In the genomic region with DNA sequence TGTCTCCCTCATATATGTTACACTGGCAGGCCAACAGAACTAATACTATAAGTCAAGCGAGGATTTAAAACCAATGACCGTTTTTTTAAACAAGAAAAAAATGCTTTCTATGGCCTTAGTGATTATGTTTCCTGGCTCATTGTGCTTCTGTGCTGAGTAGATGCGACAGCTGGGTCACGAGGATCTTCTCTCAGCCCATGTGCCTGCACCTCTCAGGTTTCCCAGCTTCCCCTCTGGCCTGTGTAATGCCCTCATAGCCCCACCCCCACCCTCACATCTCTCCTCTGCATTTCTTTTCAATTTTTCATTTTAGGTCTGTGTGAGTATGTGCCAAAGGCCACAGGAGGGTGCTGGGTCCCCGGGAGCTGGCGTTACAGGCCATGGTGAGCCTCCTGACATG, we compare ENCODE assay signal across 33 mouse cellular contexts. TPM values are rescaled to one million over a fixed set of nuclear protein-coding genes. Genes with fewer than 3 reads are reported as not detected.
A peak's percentile ranks its signal among the peaks of the same experiment; 100 is the strongest.
DNase-seq lines count a peak whose midpoint lies in the region; ATAC-seq and TF ChIP-seq lines count a peak whose summit lies in the region.
"Had no signal": no experiment of that assay in that cellular context is flagged by ENCODE, and none has a peak within 500 bp of the region (broad histone marks: within the 10 kb centered on the region; RNA-seq: fewer than 3 reads in every experiment).

No protein-coding gene starts in this region.

- peaks cover 10% of the 10 kb centered on the region; the same call in 1 of the 2 replicates for H3K36me3 ChIP-seq in embryonic facial prominence, embryonic 15.5 days
- peaks cover 9% of the 10 kb centered on the region; the same call in 1 of the 2 replicates for H3K36me3 ChIP-seq in limb, embryonic 15.5 days
- H3K36me3 ChIP-seq: liver, embryonic 13.5 days; neural tube, embryonic 15.5 days had no signal

- H3K27me3 ChIP-seq in embryonic facial prominence, embryonic 15.5 days, result no peaks in the 10 kb centered on the region
- H3K27me3 ChIP-seq in limb, embryonic 15.5 days, result no peaks in the 10 kb centered on the region
- H3K27me3 ChIP-seq: CH12.LX; intestine, embryonic 15.5 days; limb, embryonic 13.5 days; liver, embryonic 13.5 days; megakaryocyte, embryonic 14.5 days; midbrain, embryonic 12.5 days; neural tube, embryonic 15.5 days; Patski had no signal

- no peaks in the 10 kb centered on the region for H3K9me3 ChIP-seq in embryonic facial prominence, embryonic 15.5 days (replicated peaks)
- H3K9me3 ChIP-seq in limb, embryonic 15.5 days, result no peaks in the 10 kb centered on the region
- H3K9me3 ChIP-seq: forebrain, embryonic 10.5 days; intestine, embryonic 15.5 days; limb, embryonic 13.5 days; liver, embryonic 13.5 days; megakaryocyte, embryonic 14.5 days; midbrain, embryonic 12.5 days; neural tube, embryonic 15.5 days had no signal

- TF ChIP-seq CTCF in gastrocnemius, adult 2 months (IDR thresholded peaks at IDR 0.05), result no peak

- H3K27ac ChIP-seq in gastrocnemius, adult 2 months, result peak overlapping the region; percentile 84
- 0 out of 2 replicates have a peak overlapping the region, but pooled peaks have one; percentile 4 for H3K27ac ChIP-seq in embryonic facial prominence, embryonic 15.5 days (replicated peaks)
- 0 out of 2 replicates have a peak overlapping the region, but pooled peaks have one; percentile 33 for H3K27ac ChIP-seq in limb, embryonic 15.5 days
- H3K27ac ChIP-seq: hindbrain, postnatal 0 days; intestine, embryonic 15.5 days; layer of hippocampus, adult 2 months; liver, embryonic 13.5 days had no signal

- DNase-seq in gastrocnemius, adult 2 months, result no peak
- no peak for DNase-seq in gastrocnemius, adult 18-20 months (ENCODE audit: low spot score)
- no peak for DNase-seq in layer of hippocampus, adult 9-11 months
- DNase-seq in urinary bladder, adult 2 months (ENCODE audit: low spot score), result no peak
- no peak for DNase-seq in urinary bladder, postnatal 10 days (ENCODE audit: low spot score)
- DNase-seq: adrenal gland, postnatal 14 days; cerebellum, adult 11-12 months; cerebellum, adult 9-11 months; gastrocnemius, postnatal 14 days; heart, postnatal 14 days; kidney, adult 2 months; kidney, postnatal 36 days; layer of hippocampus, postnatal 36 days; liver, embryonic 13.5 days; lung, adult 18-20 months; lung, postnatal 4 days; right cerebral cortex, postnatal 4 days; thymus, adult 2 months; thymus, postnatal 36 days had no signal

- no peak overlapping the region for H3K4me2 ChIP-seq in embryonic facial prominence, embryonic 15.5 days (replicated peaks)
- H3K4me2 ChIP-seq in limb, embryonic 15.5 days, result no peak overlapping the region
- H3K4me2 ChIP-seq: intestine, embryonic 15.5 days; limb, embryonic 13.5 days; liver, embryonic 13.5 days; midbrain, embryonic 12.5 days; neural tube, embryonic 15.5 days had no signal

- ATAC-seq in embryonic facial prominence, embryonic 15.5 days (ENCODE audit: insufficient number of reproducible peaks, low FRiP score, low TSS enrichment, low read depth), result no peak
- no peak for ATAC-seq in limb, embryonic 15.5 days (ENCODE audit: insufficient number of reproducible peaks, low FRiP score, low TSS enrichment, low read depth)
- ATAC-seq: forebrain, embryonic 16.5 days; hindbrain, postnatal 0 days; intestine, embryonic 15.5 days; lung, postnatal 0 days; Patski had no signal

- H3K9ac ChIP-seq in embryonic facial prominence, embryonic 15.5 days, result no peak overlapping the region
- no peak overlapping the region for H3K9ac ChIP-seq in limb, embryonic 15.5 days
- H3K9ac ChIP-seq: intestine, embryonic 15.5 days; limb, embryonic 13.5 days; liver, embryonic 13.5 days; midbrain, embryonic 12.5 days; neural tube, embryonic 15.5 days had no signal

- intact Hi-C loops in gastrocnemius, adult 2 months (cut with DNase I), result no loop called here

- WGBS in embryonic facial prominence, embryonic 15.5 days, result 66% methylated on average over 6 of the region's 6 CpGs
- 74% methylated on average over 6 of the region's 6 CpGs for WGBS in limb, embryonic 15.5 days

- H3K4me1 ChIP-seq in embryonic facial prominence, embryonic 15.5 days, result peaks cover 23% of the 10 kb centered on the region
- peaks cover 17% of the 10 kb centered on the region for H3K4me1 ChIP-seq in limb, embryonic 15.5 days
- H3K4me1 ChIP-seq: megakaryocyte, embryonic 14.5 days had no signal

- no peak overlapping the region for H3K4me3 ChIP-seq in gastrocnemius, adult 2 months
- no peak overlapping the region for H3K4me3 ChIP-seq in embryonic facial prominence, embryonic 15.5 days (replicated peaks)
- H3K4me3 ChIP-seq in limb, embryonic 15.5 days, result no peak overlapping the region
- H3K4me3 ChIP-seq: forebrain, embryonic 10.5 days; intestine, embryonic 15.5 days; layer of hippocampus, adult 2 months; limb, embryonic 13.5 days; liver, embryonic 13.5 days; megakaryocyte, embryonic 14.5 days; midbrain, embryonic 12.5 days; neural tube, embryonic 15.5 days had no signal

RNA-seq across cellular contexts. Expression of a gene that starts 20.6 kb away (rescaled TPM):
- 1 to 10 TPM; 5.5 to 9.0 TPM for total RNA-seq in gastrocnemius, adult 2 months (2021)
- total RNA-seq in gastrocnemius, adult 18-20 months (2021), result 1 to 10 TPM; 2.5 to 3.9 TPM
- polyA plus RNA-seq in embryonic facial prominence, embryonic 15.5 days (2015; fragmentation: Nextera tagmentation; extraction: Ambion mirVana), result 22.2 and 22.3 TPM in 2 replicates
- polyA plus RNA-seq in limb, embryonic 15.5 days (2015; fragmentation: Nextera tagmentation; extraction: Ambion mirVana), result 14.9 and 15.5 TPM in 2 replicates
- polyA plus RNA-seq in urinary bladder, adult 2 months (2012; rRNA removed), result 43.9 and 49.0 TPM in 2 replicates

Comparison
In these comparisons a context has a peak if more than half of its experiments do, and no peak if none do; other contexts are left out.
1. H3K27ac ChIP-seq: peak in every context shown above with its lines; median percentile 84 in gastrocnemius, adult 2 months; 33 in limb, embryonic 15.5 days; 4 in embryonic facial prominence, embryonic 15.5 days.